Mouse (Mus musculus) kidney, postnatal 0 days (tissue): ENCODE results near the gene Os9. TPM values are rescaled to one million over a fixed set of nuclear protein-coding genes. Genes with fewer than 3 reads are reported as not detected.
"Not testable (repeated sequence)": the region's sequence is repeated elsewhere in the genome, so short reads cannot be mapped to it uniquely, and the experiment has no call there.

Experiments
- ATAC-seq: fragments of 200-750 bp; cut with Nextera tagmentation; replicated peaks from 2 replicates; pipeline ENCODE4 v1.8.0; 2017; ENCODE audit warnings: low read depth, moderate number of reproducible peaks, moderate TSS enrichment, moderate library complexity; ENCODE audit not compliant: low FRiP score
- DNase-seq: peaks from one replicate; pipeline ENCODE4 v3.0.0-alpha.2; 2016; ENCODE audit warnings: low spot score
- H3K27ac ChIP-seq: fragments of 300-500 bp; sonication (generic); 2 replicates; pipeline ENCODE4 v1.5.1; 2014; ENCODE audit warnings: mild to moderate bottlenecking
- H3K27me3 ChIP-seq: fragments of 300-500 bp; sonication (generic); 2 replicates; pipeline ENCODE4 v1.6.1; 2014; ENCODE audit warnings: low read length, mixed read lengths; ENCODE audit not compliant: insufficient read depth
- H3K36me3 ChIP-seq: fragments of 300-500 bp; sonication (generic); 2 replicates; pipeline ENCODE4 v1.6.1; 2014; ENCODE audit warnings: low read length, mixed read lengths; ENCODE audit not compliant: insufficient read depth
- H3K4me1 ChIP-seq: fragments of 300-500 bp; sonication (generic); replicated peaks from 2 replicates; pipeline ENCODE4 v1.6.1; 2014; ENCODE audit warnings: antibody characterized with exemption, low read length, mixed read lengths; ENCODE audit not compliant: insufficient read depth
- H3K4me2 ChIP-seq: fragments of 300-500 bp; sonication (generic); 2 replicates; pipeline ENCODE4 v1.6.1; 2014; ENCODE audit warnings: mild to moderate bottlenecking, low read length, moderate library complexity, mixed read lengths
- H3K4me3 ChIP-seq: fragments of 300-500 bp; sonication (generic); replicated peaks from 2 replicates; pipeline ENCODE4 v1.5.1; 2014; ENCODE audit warnings: low read depth, low read length
- H3K9ac ChIP-seq: fragments of 300-500 bp; sonication (generic); 2 replicates; pipeline ENCODE4 v1.6.1; 2014; ENCODE audit warnings: low read depth, low read length
- H3K9me3 ChIP-seq: fragments of 300-500 bp; sonication (generic); replicated peaks from 2 replicates; pipeline ENCODE4 v1.6.1; 2016; ENCODE audit warnings: low read length, inconsistent platforms, mixed read lengths
- CTCF ChIP-seq: IDR thresholded peaks from 2 replicates; pipeline ENCODE4 v1.5.1; 2016; ENCODE audit warnings: antibody characterized with exemption, low read depth, mild to moderate bottlenecking, moderate library complexity
- WGBS: fragments of 180-500 bp; shearing (Covaris S2); extraction: QIAGEN DNeasy Blood & Tissue Kit; methylation state at CpG from one replicate; pipeline ENCODE4 v1.1.7; 2014; 5-methylcytosine and 5-hydroxymethylcytosine counted together
- polyA plus RNA-seq: library from polyadenylated mRNA; unstranded; fragments of >200 nt; fragmentation: Nextera tagmentation; extraction: Ambion mirVana; gene quantifications from 2 replicates; pipeline ENCODE4 v1.2.1, GENCODE M21; 2015

Os9 gene
- polyA plus RNA-seq, 1 experiment from 2014 or later, result 107 TPM

DNA sequence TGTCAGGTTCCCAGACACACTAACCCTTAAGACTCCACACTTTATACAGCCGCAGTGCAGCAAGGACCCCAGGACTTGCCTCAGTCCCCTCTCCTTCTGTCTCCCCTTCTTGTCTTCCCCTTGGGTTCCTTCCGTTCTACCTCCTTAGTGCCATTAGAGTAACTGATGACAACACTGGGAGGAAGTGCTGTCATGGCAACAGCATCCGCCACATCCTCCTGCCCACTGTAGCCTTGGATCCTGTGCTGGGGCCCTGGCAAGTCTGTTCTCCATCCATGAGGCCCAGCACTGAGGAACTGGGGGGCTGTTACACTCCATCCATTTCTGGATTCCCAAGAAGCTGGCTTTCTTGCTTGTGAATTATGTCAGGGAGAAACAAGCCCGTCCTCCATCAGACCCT is 44.8 kb downstream of the Os9 start:
- Histone ChIP-seq H3K4me1 (peaks cover 23% of the 10 kb centered on the region), H3K4me2 (no peak overlapping the region), H3K27me3 (peaks cover 36% of the 10 kb centered on the region), H3K9me3 (no peaks in the 10 kb centered on the region), H3K36me3 (no peaks in the 10 kb centered on the region), H3K9ac (no peak overlapping the region), H3K4me3 (no peak overlapping the region), H3K27ac (no peak overlapping the region)
- TF ChIP-seq CTCF, result no peak
- ATAC-seq, result no peak
- no peak for DNase-seq
- 31% methylated on average over 4 of the region's 4 CpGs for WGBS

DNA sequence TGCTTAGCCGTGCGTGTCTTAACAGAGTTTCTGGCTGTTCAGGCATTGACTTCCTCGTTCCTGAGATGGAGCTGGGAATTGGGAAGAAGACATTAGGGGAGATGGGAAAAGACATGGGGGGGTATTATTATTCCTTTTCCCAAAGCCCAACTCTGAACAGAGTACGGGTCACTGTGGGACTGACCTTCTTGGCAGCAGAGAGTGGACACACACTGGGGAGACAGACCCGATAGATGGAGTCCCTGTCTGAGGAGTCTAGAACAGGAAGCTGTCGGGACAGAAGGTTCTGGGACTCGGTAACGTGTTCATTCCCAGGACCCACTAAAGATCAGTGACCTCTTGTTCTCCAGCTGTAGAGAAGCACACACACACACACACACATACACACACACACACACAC is 45.3 kb downstream of the Os9 start:
- Histone ChIP-seq H3K4me1 (peaks cover 25% of the 10 kb centered on the region), H3K27me3 (peaks cover 32% of the 10 kb centered on the region), H3K9me3 (no peaks in the 10 kb centered on the region)

DNA sequence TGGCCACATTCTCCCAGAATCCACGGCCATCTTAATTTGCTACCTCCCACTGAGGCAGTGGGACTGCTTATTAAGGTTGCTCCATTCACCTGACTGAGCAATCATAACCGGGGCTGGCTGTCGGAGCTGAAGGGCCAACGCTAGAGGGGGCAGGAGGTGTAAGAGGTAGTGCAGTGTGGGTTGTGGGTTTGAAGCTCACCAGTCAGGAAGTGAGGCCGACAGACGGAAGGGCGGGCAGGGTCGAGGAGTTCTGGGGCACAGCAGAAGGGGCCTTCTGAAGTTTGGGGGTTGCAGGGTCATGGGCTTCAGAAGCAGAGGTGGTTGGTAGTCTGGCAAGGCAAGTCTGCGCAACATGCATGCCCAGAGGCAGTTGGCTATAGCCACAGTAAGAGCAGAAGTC is 45.9 kb downstream of the Os9 start, which contains the start of gene Agap2:
Agap2 (plus strand) TSS at position 205 of the 400 bp plus-strand sequence.
- DNase-seq, result no peak
- WGBS, result 58% methylated on average over 9 of the region's 9 CpGs
- H3K27ac ChIP-seq, result no peak within 1 kb of the TSS
- H3K27me3 ChIP-seq, result peaks cover 26% of the 10 kb centered on the region
- no peak for TF ChIP-seq CTCF
- ATAC-seq, result no peak
- H3K9ac ChIP-seq, result no peak within 1 kb of the TSS
- H3K9me3 ChIP-seq, result no peaks in the 10 kb centered on the region
- H3K4me3 ChIP-seq, result no peak within 1 kb of the TSS
- peaks cover 24% of the 10 kb centered on the region for H3K4me1 ChIP-seq
- H3K36me3 ChIP-seq, result no peaks in the 10 kb centered on the region
- no peak within 1 kb of the TSS for H3K4me2 ChIP-seq

More for the DNA sequence above, 45.3 kb downstream of the Os9 start:
- no peak for TF ChIP-seq CTCF
- 53% methylated on average over 8 of the region's 8 CpGs for WGBS
- no peak for ATAC-seq
- Histone ChIP-seq H3K4me3 (no peak overlapping the region), H3K4me2 (no peak overlapping the region), H3K27ac (no peak overlapping the region), H3K9ac (no peak overlapping the region), H3K36me3 (no peaks in the 10 kb centered on the region)
- no peak for DNase-seq

DNA sequence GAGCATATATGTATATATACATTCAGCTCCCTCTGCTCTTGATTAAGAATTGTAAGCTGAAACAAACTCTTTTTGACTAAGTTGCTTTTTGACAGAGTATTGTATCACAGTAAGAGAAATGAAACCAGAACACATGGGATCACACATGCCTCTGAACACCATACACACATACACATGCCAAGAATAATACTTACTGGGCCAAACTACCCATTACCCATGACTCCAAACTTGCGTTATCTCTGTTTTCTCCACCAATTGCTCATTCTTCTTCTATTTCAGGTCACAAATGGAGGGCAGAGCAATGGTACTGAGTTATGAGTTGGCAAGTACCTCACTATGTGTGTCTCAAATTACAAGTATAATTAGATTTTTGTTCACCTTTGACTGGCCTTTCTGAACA is 47.0 kb downstream of the Os9 start:
- Histone ChIP-seq H3K9me3 (no peaks in the 10 kb centered on the region), H3K27ac (no peak overlapping the region), H3K27me3 (peaks cover 15% of the 10 kb centered on the region), H3K4me3 (no peak overlapping the region), H3K4me2 (no peak overlapping the region), H3K4me1 (peaks cover 14% of the 10 kb centered on the region; the same call in 1 of the 2 replicates), H3K9ac (no peak overlapping the region), H3K36me3 (no peaks in the 10 kb centered on the region)
- TF ChIP-seq CTCF, result no peak
- ATAC-seq (no peak), DNase-seq (no peak)
- 81% methylated on average over 1 of the region's 1 CpGs for WGBS

DNA sequence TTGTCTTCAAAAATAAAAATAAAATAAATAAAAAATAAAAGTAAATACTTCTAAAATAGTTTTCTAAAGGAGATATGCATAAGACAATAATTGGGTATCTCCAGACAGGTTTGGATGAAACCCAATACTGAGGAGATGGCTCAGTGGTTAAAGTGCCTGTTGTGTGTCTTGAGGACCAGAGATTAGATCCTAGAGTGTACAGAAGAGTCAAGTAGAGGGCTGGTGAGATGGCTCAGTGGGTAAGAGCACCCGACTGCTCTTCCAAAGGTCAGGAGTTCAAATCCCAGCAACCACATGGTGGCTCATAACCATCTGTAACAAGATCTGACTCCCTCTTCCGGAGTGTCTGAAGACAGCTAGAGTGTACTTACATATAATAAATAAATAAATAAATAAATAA is 48.0 kb downstream of the Os9 start:
- H3K9ac ChIP-seq, ATAC-seq, H3K27ac ChIP-seq, H3K27me3 ChIP-seq, H3K4me2 ChIP-seq, DNase-seq, H3K4me3 ChIP-seq, H3K36me3 ChIP-seq, H3K9me3 ChIP-seq: not testable (repeated sequence)
- 57% methylated on average over 2 of the region's 2 CpGs for WGBS
- H3K4me1 ChIP-seq, result peaks cover 16% of the 10 kb centered on the region; the same call in 1 of the 2 replicates

DNA sequence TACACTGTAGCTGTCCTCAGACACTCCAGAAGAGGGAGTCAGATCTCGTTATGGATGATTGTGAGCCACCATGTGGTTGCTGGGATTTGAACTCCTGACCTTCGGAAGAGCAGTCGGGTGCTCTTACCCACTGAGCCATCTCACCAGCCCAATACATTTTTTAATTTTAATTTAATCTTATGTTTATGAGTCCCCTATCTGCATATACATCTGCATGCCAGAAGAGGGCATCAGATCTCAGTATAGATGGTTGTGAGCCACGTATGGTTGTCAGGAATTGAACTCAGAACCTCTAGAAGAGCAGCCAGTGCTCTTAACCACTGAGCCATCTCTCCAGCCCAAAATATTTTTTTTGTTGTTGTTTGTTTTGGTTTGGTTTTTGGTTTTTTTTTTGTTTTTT is 48.7 kb downstream of the Os9 start:
- not testable (repeated sequence) for H3K4me3 ChIP-seq, H3K27me3 ChIP-seq, ATAC-seq, H3K27ac ChIP-seq, H3K9me3 ChIP-seq, H3K4me2 ChIP-seq, H3K9ac ChIP-seq, DNase-seq
- Histone ChIP-seq H3K4me1 (peaks cover 16% of the 10 kb centered on the region; the same call in 1 of the 2 replicates), H3K36me3 (peaks cover 13% of the 10 kb centered on the region)
- WGBS, result 80% methylated on average over 4 of the region's 4 CpGs

DNA sequence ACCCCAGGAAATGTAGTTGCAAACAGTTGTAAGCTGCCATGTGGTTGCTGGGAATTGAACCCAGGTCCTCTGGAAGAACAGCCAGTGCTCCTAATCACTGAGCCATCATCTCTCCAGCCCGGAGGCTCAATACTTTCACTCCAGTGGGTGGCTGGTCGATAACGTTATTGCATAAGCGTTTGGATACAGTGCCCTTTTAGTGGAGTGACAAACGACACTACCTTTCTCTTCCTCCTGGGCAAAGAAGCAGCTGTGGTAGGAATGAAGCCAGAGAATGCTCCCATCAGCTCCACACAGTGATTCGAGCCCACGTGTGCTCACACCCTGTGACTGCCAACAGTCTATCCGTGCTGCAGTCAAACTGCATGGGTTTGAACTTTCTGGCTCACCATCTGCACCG is 49.7 kb downstream of the Os9 start:
- peaks cover 22% of the 10 kb centered on the region for H3K36me3 ChIP-seq
- H3K4me1 ChIP-seq, result peaks cover 16% of the 10 kb centered on the region; the same call in 1 of the 2 replicates
- no peaks in the 10 kb centered on the region for H3K9me3 ChIP-seq
- H3K27me3 ChIP-seq, result no peaks in the 10 kb centered on the region
- no peak for DNase-seq
- H3K9ac ChIP-seq, result no peak overlapping the region
- H3K4me3 ChIP-seq, result no peak overlapping the region
- WGBS, result 72% methylated on average over 9 of the region's 9 CpGs
- no peak for TF ChIP-seq CTCF
- H3K4me2 ChIP-seq, result peak overlapping the region; percentile 73
- H3K27ac ChIP-seq, result no peak overlapping the region
- no peak for ATAC-seq
